Mouse (Mus musculus): ENCODE measurements at regions not wholly inside any gene's neighbourhood (a gene's known extent, or its start where the extent isn't known, plus 50 kb on each side); places are given as distances from the start of the nearest gene placed in this dataset.
"Not testable (repeated sequence)": the region's sequence is repeated elsewhere in the genome, so short reads cannot be mapped to it uniquely, and the experiment has no call there.

GRCm38 (mm10) chr17:81256106-81256505 lies 185.5 kb upstream of the Gm11096 start:
- no peaks in the 10 kb centered on the region for H3K27me3 ChIP-seq (ENCODE audit: control insufficient read depth, insufficient read depth, low read length)
- DNase-seq (ENCODE audit: low spot score) (no peak), ATAC-seq (ENCODE audit: low FRiP score) (no peak)
- no peak overlapping the region for H3K27ac ChIP-seq
- H3K9ac ChIP-seq, result no peak overlapping the region
- H3K9me3 ChIP-seq (ENCODE audit: control insufficient read depth, low read length), result no peaks in the 10 kb centered on the region
- H3K4me3 ChIP-seq (replicated peaks; ENCODE audit: low read length), result no peak overlapping the region
- no peaks in the 10 kb centered on the region for H3K36me3 ChIP-seq (replicated peaks; ENCODE audit: control insufficient read depth, insufficient read depth)
- no peaks in the 10 kb centered on the region for H3K4me1 ChIP-seq (replicated peaks; ENCODE audit: control insufficient read depth, insufficient read depth, low read length)
- H3K4me2 ChIP-seq (replicated peaks), result no peak overlapping the region
- WGBS, result 53% methylated on average over 3 of the region's 3 CpGs

- WGBS, result 79% methylated on average over 3 of the region's 3 CpGs
- H3K9ac ChIP-seq, result no peak overlapping the region
- H3K27ac ChIP-seq, result no peak overlapping the region
- DNase-seq (ENCODE audit: low spot score), result no peak
- no peak overlapping the region for H3K4me3 ChIP-seq (replicated peaks; ENCODE audit: low read length)
- ATAC-seq (ENCODE audit: low FRiP score), result no peak
- H3K4me1 ChIP-seq (replicated peaks; ENCODE audit: control insufficient read depth, insufficient read depth, low read length), result no peaks in the 10 kb centered on the region
- no peaks in the 10 kb centered on the region for H3K9me3 ChIP-seq (ENCODE audit: control insufficient read depth, low read length)
- H3K4me2 ChIP-seq (replicated peaks), result no peak overlapping the region
- H3K36me3 ChIP-seq (replicated peaks; ENCODE audit: control insufficient read depth, insufficient read depth), result no peaks in the 10 kb centered on the region
- H3K27me3 ChIP-seq (ENCODE audit: control insufficient read depth, insufficient read depth, low read length), result no peaks in the 10 kb centered on the region
Measured at GRCm38 (mm10) chr17:81250748-81251147, 185.9 kb upstream of the Thumpd2 start.

GRCm38 (mm10) chr17:81246156-81246555 lies 181.3 kb upstream of the Thumpd2 start:
- H3K9ac ChIP-seq, result no peak overlapping the region
- no peak overlapping the region for H3K27ac ChIP-seq
- no peak for ATAC-seq (ENCODE audit: low FRiP score)
- no peaks in the 10 kb centered on the region for H3K9me3 ChIP-seq (ENCODE audit: control insufficient read depth, low read length)
- WGBS, result 94% methylated on average over 6 of the region's 6 CpGs
- H3K4me1 ChIP-seq (replicated peaks; ENCODE audit: control insufficient read depth, insufficient read depth, low read length), result no peaks in the 10 kb centered on the region
- no peak overlapping the region for H3K4me3 ChIP-seq (replicated peaks; ENCODE audit: low read length)
- no peak for DNase-seq (ENCODE audit: low spot score)
- H3K36me3 ChIP-seq (replicated peaks; ENCODE audit: control insufficient read depth, insufficient read depth), result no peaks in the 10 kb centered on the region
- no peaks in the 10 kb centered on the region for H3K27me3 ChIP-seq (ENCODE audit: control insufficient read depth, insufficient read depth, low read length)
- H3K4me2 ChIP-seq (replicated peaks), result no peak overlapping the region

DNA sequence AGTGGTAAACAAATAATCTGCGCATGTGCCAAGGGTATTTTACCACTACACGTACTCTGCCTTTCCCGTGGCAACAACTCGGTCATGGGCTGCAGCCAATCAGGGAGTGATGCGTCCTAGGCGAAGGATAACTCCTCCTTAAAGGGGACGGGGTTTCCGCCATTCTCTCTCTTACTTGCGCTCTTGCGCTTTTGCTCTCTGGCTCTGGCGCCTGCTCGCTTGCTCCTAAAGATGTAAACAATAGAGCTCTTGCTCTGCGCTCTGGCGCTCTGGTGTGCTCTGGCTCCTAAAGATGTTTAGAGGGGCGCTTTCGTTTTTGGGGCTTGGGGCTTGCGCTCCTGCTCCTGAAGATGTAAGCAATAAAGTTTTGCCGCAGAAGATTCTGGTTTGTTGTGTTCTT lies 166.9 kb upstream of the Thumpd2 start:
- DNase-seq (ENCODE audit: low spot score); H3K4me2 ChIP-seq (replicated peaks); ATAC-seq (ENCODE audit: low FRiP score); H3K9ac ChIP-seq; H3K4me3 ChIP-seq (replicated peaks; ENCODE audit: low read length); H3K27me3 ChIP-seq (ENCODE audit: control insufficient read depth, insufficient read depth, low read length); H3K36me3 ChIP-seq (replicated peaks; ENCODE audit: control insufficient read depth, insufficient read depth); H3K9me3 ChIP-seq (ENCODE audit: control insufficient read depth, low read length); H3K4me1 ChIP-seq (replicated peaks; ENCODE audit: control insufficient read depth, insufficient read depth, low read length); H3K27ac ChIP-seq: not testable (repeated sequence)
- WGBS, result 97% methylated on average over 8 of the region's 18 CpGs

DNA sequence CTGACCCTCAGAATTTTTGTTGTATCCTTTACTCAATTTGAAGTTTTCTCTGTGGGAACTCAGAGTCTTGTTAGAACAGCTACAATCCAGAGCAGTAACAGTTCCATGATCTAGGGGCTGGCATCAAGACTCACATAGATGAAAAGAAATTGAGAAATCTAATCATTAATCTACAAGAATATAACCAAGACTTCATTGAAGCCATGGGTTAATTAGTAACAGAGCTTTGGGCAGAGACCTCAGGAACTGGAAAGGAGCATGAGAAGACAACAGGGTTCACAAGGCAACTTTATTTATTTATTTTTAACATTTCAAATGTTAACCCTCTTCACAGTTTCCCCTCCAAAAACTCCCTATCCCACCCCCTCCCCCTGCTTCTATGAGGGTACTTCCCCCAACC lies 160.4 kb upstream of the Thumpd2 start:
- H3K4me2 ChIP-seq (replicated peaks), result no peak overlapping the region
- no peaks in the 10 kb centered on the region for H3K9me3 ChIP-seq (ENCODE audit: control insufficient read depth, low read length)
- no peaks in the 10 kb centered on the region for H3K4me1 ChIP-seq (replicated peaks; ENCODE audit: control insufficient read depth, insufficient read depth, low read length)
- H3K27ac ChIP-seq, result no peak overlapping the region
- H3K27me3 ChIP-seq (ENCODE audit: control insufficient read depth, insufficient read depth, low read length), result no peaks in the 10 kb centered on the region
- H3K36me3 ChIP-seq (replicated peaks; ENCODE audit: control insufficient read depth, insufficient read depth), result no peaks in the 10 kb centered on the region
- DNase-seq (ENCODE audit: low spot score), result no peak
- H3K9ac ChIP-seq, result no peak overlapping the region
- ATAC-seq (ENCODE audit: low FRiP score), result no peak
- H3K4me3 ChIP-seq (replicated peaks; ENCODE audit: low read length), result no peak overlapping the region

- H3K4me2 ChIP-seq (replicated peaks), result no peak overlapping the region
- no peaks in the 10 kb centered on the region for H3K36me3 ChIP-seq (replicated peaks; ENCODE audit: control insufficient read depth, insufficient read depth)
- H3K9me3 ChIP-seq (ENCODE audit: control insufficient read depth, low read length), result no peaks in the 10 kb centered on the region
- H3K4me1 ChIP-seq (replicated peaks; ENCODE audit: control insufficient read depth, insufficient read depth, low read length), result no peaks in the 10 kb centered on the region
- 89% methylated on average over 3 of the region's 3 CpGs for WGBS
- ATAC-seq (ENCODE audit: low FRiP score) (no peak), DNase-seq (ENCODE audit: low spot score) (no peak)
- H3K9ac ChIP-seq, result no peak overlapping the region
- no peak overlapping the region for H3K27ac ChIP-seq
- H3K27me3 ChIP-seq (ENCODE audit: control insufficient read depth, insufficient read depth, low read length), result no peaks in the 10 kb centered on the region
- no peak overlapping the region for H3K4me3 ChIP-seq (replicated peaks; ENCODE audit: low read length)
Measured at GRCm38 (mm10) chr17:81221436-81221835, 156.6 kb upstream of the Thumpd2 start.

GRCm38 (mm10) chr17:81214844-81215243 lies 150.0 kb upstream of the Thumpd2 start:
- Histone ChIP-seq H3K36me3 (replicated peaks; ENCODE audit: control insufficient read depth, insufficient read depth) (no peaks in the 10 kb centered on the region), H3K9ac (no peak overlapping the region), H3K27me3 (ENCODE audit: control insufficient read depth, insufficient read depth, low read length) (no peaks in the 10 kb centered on the region), H3K4me2 (replicated peaks) (no peak overlapping the region), H3K4me1 (replicated peaks; ENCODE audit: control insufficient read depth, insufficient read depth, low read length) (no peaks in the 10 kb centered on the region), H3K4me3 (replicated peaks; ENCODE audit: low read length) (no peak overlapping the region), H3K27ac (no peak overlapping the region), H3K9me3 (ENCODE audit: control insufficient read depth, low read length) (no peaks in the 10 kb centered on the region)
- no peak for ATAC-seq (ENCODE audit: low FRiP score)
- 92% methylated on average over 7 of the region's 7 CpGs for WGBS
- DNase-seq (ENCODE audit: low spot score), result no peak

DNA sequence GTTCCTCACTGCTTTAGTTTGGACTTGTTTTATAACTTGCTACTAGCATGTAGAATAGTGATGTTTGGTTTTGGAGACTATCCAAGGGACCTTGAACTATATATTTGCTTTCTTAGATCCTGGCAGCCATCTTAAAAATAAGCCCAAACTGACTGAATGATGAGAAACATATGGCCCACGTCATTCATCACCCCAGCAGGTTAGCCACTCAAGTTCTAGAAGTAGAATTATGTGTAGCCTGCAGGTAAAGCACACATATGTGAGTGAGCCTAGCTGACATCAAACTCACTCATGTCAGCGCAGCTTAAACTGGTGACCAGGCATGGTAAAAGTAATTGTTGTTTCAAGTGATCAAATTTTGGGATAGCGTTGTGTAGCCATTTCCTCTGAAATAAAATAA lies 147.2 kb upstream of the Thumpd2 start:
- no peak for ATAC-seq (ENCODE audit: low FRiP score)
- no peaks in the 10 kb centered on the region for H3K36me3 ChIP-seq (replicated peaks; ENCODE audit: control insufficient read depth, insufficient read depth)

DNA sequence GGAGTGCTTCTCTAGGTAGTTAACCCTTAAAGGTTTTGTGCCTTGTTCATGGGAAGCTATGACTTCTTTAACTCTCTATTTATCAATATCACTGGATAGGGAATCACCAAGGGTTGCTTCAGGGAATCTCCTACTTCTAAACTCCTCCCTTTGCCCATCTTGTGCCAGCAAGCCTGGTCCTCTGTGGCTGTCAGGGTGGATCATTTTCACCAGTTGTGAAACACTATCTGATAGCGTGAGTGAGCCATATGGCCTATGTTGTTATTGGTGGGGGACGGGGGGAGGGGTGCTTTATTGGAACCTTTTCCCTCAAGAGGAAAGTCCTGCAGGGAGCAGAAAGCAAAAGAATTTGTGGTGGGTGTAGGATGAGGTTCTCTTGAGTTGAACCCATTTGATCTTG lies 145.5 kb upstream of the Thumpd2 start:
- 86% methylated on average over 2 of the region's 2 CpGs for WGBS
- Histone ChIP-seq H3K36me3 (replicated peaks; ENCODE audit: control insufficient read depth, insufficient read depth) (no peaks in the 10 kb centered on the region), H3K27ac (no peak overlapping the region), H3K4me1 (replicated peaks; ENCODE audit: control insufficient read depth, insufficient read depth, low read length) (no peaks in the 10 kb centered on the region), H3K27me3 (ENCODE audit: control insufficient read depth, insufficient read depth, low read length) (no peaks in the 10 kb centered on the region), H3K4me3 (replicated peaks; ENCODE audit: low read length) (no peak overlapping the region), H3K4me2 (replicated peaks) (no peak overlapping the region), H3K9ac (no peak overlapping the region), H3K9me3 (ENCODE audit: control insufficient read depth, low read length) (peaks cover 5% of the 10 kb centered on the region; the same call in 1 of the 2 replicates)
- DNase-seq (ENCODE audit: low spot score) (no peak), ATAC-seq (ENCODE audit: low FRiP score) (no peak)

More for the DNA sequence above, 147.2 kb upstream of the Thumpd2 start:
- Histone ChIP-seq H3K9me3 (ENCODE audit: control insufficient read depth, low read length) (no peaks in the 10 kb centered on the region), H3K4me1 (replicated peaks; ENCODE audit: control insufficient read depth, insufficient read depth, low read length) (no peaks in the 10 kb centered on the region), H3K9ac (no peak overlapping the region), H3K4me3 (replicated peaks; ENCODE audit: low read length) (no peak overlapping the region), H3K27me3 (ENCODE audit: control insufficient read depth, insufficient read depth, low read length) (no peaks in the 10 kb centered on the region), H3K4me2 (replicated peaks) (no peak overlapping the region), H3K27ac (no peak overlapping the region)
- WGBS, result 91% methylated on average over 3 of the region's 3 CpGs
- no peak for DNase-seq (ENCODE audit: low spot score)

GRCm38 (mm10) chr17:81209323-81209722 lies 144.4 kb upstream of the Thumpd2 start:
- 90% methylated on average over 3 of the region's 3 CpGs for WGBS
- Histone ChIP-seq H3K27me3 (ENCODE audit: control insufficient read depth, insufficient read depth, low read length) (no peaks in the 10 kb centered on the region), H3K36me3 (replicated peaks; ENCODE audit: control insufficient read depth, insufficient read depth) (no peaks in the 10 kb centered on the region), H3K4me1 (replicated peaks; ENCODE audit: control insufficient read depth, insufficient read depth, low read length) (no peaks in the 10 kb centered on the region), H3K4me2 (replicated peaks) (no peak overlapping the region), H3K4me3 (replicated peaks; ENCODE audit: low read length) (no peak overlapping the region), H3K27ac (no peak overlapping the region), H3K9me3 (ENCODE audit: control insufficient read depth, low read length) (peaks cover 5% of the 10 kb centered on the region; the same call in 1 of the 2 replicates), H3K9ac (no peak overlapping the region)
- ATAC-seq (ENCODE audit: low FRiP score), result no peak
- no peak for DNase-seq (ENCODE audit: low spot score)
